Mouse (Mus musculus) MEL (cell line): ENCODE measurements around the gene Lcn2.

Experiments
- BHLHE40 ChIP-seq: IDR thresholded peaks from 2 replicates; pipeline ENCODE4 v1.6.1; 2012; ENCODE audit warnings: low read depth, mild to moderate bottlenecking, inconsistent platforms, low read length, improper control_type of control experiment, borderline replicate concordance
- CHD1 ChIP-seq: IDR thresholded peaks from 2 replicates; pipeline ENCODE4 v1.6.1; 2012; ENCODE audit warnings: low read depth, mild to moderate bottlenecking, inconsistent platforms, low read length, improper control_type of control experiment
- CTCF ChIP-seq, 3 experiments: IDR thresholded peaks in 2 of 3; conservative IDR thresholded peaks in 1 of 3; 2 replicates each; pipeline ENCODE4 v1.5.1; 2011 to 2012; ENCODE audit warnings: low read length in 3 of 3, low read depth in 2 of 3, mild to moderate bottlenecking in 2 of 3, improper control_type of control experiment in 1 of 3, inconsistent platforms in 1 of 3, mixed read lengths in 1 of 3, moderate library complexity in 1 of 3; ENCODE audit not compliant: control insufficient read depth in 1 of 3, insufficient read depth in 1 of 3, poor library complexity in 1 of 3, severe bottlenecking in 1 of 3
- ETS1 ChIP-seq: IDR thresholded peaks from 2 replicates; pipeline ENCODE4 v1.6.1; 2012; ENCODE audit warnings: low read depth, mild to moderate bottlenecking, inconsistent platforms, low read length, improper control_type of control experiment, moderate library complexity
- HCFC1 ChIP-seq: IDR thresholded peaks from 2 replicates; pipeline ENCODE4 v1.6.1; 2012; ENCODE audit warnings: low read depth, mild to moderate bottlenecking, inconsistent platforms, low read length, improper control_type of control experiment, moderate library complexity
- JUND ChIP-seq: IDR thresholded peaks from 2 replicates; pipeline ENCODE4 v1.6.1; 2011; ENCODE audit warnings: low read depth, mild to moderate bottlenecking, improper control_type of control experiment, low read length
- MYB ChIP-seq: IDR thresholded peaks from 2 replicates; pipeline ENCODE4 v1.6.1; 2011; ENCODE audit warnings: mild to moderate bottlenecking, low read depth, low read length, improper control_type of control experiment
- ZC3H11A ChIP-seq: IDR thresholded peaks from 2 replicates; pipeline ENCODE4 v1.6.1; 2012; ENCODE audit warnings: low read depth, mild to moderate bottlenecking, inconsistent platforms, low read length, improper control_type of control experiment

DNA sequence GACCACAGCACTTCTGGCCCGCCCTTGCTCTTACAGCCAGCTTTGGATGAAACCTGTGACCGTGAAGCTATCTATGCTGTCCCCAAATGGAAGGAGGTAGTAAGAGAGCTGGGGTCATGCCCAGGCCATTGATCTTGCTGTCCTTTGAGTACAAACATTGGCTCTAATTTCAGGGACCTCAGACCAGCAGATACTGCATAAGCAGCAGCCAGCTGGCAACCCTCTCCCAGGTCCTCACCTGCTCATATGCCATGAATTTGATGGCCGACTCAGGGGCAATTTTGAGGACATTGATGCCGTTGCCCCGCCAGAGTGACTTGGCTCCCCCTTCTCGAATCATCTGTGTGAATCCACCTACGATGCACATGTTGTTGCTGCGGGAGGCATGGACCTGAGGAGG lies 29.4 kb upstream of the Lcn2 start:
- TF ChIP-seq CHD1 = no peak
- TF ChIP-seq ZC3H11A = no peak
- TF ChIP-seq CTCF (IDR thresholded peaks at IDR 0.05 in 2 of 3, conservative IDR thresholded peaks at IDR 0.05 in 1 of 3; ENCODE audit: control insufficient read depth in 1 of 3, insufficient read depth in 1 of 3, low read depth in 2 of 3, low read length in 3 of 3, poor library complexity in 1 of 3, severe bottlenecking in 1 of 3) = no peak
- no peak for TF ChIP-seq BHLHE40
- no peak for TF ChIP-seq ETS1
- no peak for TF ChIP-seq JUND
- TF ChIP-seq HCFC1 = no peak
- no peak for TF ChIP-seq MYB
